Mouse (Mus musculus) cerebellum, adult 2 months (tissue): Measurements from ENCODE around the gene Dapp1.

Experiments used
- CTCF ChIP-seq: fragments of 200-500 bp; IDR thresholded peaks from 2 replicates; pipeline ENCODE4 v1.5.1; 2011; ENCODE audit warnings: low read depth, mild to moderate bottlenecking, control low read depth, low read length, moderate library complexity, borderline replicate concordance; ENCODE audit not compliant: insufficient read depth
- POLR2A ChIP-seq: fragments of 200-500 bp; IDR thresholded peaks from 2 replicates; pipeline ENCODE4 v1.6.1; 2011; ENCODE audit warnings: low read length, control low read depth, borderline replicate concordance; ENCODE audit not compliant: insufficient read depth

DNA sequence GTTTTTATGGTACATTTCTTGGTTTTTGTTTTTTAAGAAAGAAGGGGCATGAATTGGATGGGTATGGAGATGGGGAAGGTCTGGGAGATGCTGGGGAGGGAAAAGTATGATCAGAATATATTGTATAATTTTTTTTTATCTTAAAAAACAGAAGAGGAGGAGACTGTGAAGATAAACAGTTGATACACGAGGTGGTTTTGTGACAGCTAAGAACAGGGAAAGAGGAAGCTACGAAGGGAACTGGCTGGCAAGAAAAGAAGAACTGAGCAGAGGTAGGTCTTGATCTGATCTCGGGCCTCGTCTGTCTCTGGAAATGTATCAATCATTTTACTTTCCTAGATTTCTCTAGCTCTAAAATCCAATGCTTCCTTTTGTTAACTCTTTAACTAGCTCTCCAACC is 33.8 kb downstream of the Dapp1 start:
- TF ChIP-seq POLR2A (no peak), CTCF (no peak)
